Mouse (Mus musculus): Measurements from ENCODE around the gene Zfp36l2. TPM values are rescaled to one million over a fixed set of nuclear protein-coding genes. Genes with fewer than 3 reads are reported as not detected.

The Zfp36l2 gene
- total RNA-seq, 4 experiments from 2014 or later, result 23.5 to 25.4 (median 24.4) TPM

DNA sequence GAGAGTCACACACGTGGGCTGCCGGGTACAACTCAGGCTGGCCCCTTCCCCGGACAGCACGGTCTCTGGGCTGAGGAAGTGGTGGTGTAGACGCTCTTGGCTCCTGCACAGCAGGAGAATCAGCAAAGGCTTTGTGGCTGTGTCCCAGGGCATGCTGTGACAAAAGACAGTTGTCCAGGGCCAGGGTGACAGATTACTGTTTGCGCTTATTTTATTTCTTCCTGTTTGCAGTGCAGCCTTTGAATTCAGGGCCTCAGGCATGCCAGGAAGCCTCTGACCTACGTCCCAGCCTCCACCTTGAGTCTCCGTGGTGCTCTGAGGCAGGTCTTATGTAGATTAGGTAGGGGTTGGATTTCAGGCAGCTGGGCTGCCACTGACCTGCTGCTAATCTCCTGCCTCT lies 10.3 kb downstream of the Zfp36l2 start:
- no peak for DNase-seq (ENCODE audit: low spot score)

DNA sequence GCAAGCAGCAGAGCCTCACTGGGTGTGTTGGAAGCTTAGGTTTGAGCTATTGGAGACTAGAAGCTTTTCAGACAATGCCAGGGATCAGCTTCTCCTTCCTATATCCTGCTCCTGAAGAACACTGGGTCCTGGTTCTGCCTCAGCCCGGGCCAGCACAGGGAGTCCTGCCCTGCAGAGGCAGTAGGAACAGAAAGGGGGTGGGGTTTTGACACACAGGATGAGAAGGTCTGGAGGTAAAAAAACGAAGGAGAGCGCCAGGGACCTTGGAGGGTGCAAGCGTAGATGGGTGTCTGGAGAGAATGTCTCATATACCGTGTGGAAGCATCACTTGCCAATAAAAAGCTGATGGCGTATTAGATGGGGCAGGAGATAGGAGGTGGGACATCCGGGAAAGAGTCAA lies 11.3 kb downstream of the Zfp36l2 start:
- no peak for DNase-seq (ENCODE audit: low spot score)

- DNase-seq (ENCODE audit: low spot score), result no peak
Observed at GRCm38 (mm10) chr17:84175196-84175595, 12.6 kb downstream of the Zfp36l2 start.

GRCm38 (mm10) chr17:84167377-84167776 lies 20.4 kb downstream of the Zfp36l2 start:
- DNase-seq (ENCODE audit: low spot score), result no peak

GRCm38 (mm10) chr17:84166135-84166860 lies 21.4 kb downstream of the Zfp36l2 start:
- DNase-seq (ENCODE audit: low spot score), result no peak

- no peak for DNase-seq (ENCODE audit: low spot score)
Observed at GRCm38 (mm10) chr17:84165735-84166134, 22.0 kb downstream of the Zfp36l2 start.

- no peak for DNase-seq (ENCODE audit: low spot score)
Observed at GRCm38 (mm10) chr17:84164146-84164545, 23.6 kb downstream of the Zfp36l2 start.

DNA sequence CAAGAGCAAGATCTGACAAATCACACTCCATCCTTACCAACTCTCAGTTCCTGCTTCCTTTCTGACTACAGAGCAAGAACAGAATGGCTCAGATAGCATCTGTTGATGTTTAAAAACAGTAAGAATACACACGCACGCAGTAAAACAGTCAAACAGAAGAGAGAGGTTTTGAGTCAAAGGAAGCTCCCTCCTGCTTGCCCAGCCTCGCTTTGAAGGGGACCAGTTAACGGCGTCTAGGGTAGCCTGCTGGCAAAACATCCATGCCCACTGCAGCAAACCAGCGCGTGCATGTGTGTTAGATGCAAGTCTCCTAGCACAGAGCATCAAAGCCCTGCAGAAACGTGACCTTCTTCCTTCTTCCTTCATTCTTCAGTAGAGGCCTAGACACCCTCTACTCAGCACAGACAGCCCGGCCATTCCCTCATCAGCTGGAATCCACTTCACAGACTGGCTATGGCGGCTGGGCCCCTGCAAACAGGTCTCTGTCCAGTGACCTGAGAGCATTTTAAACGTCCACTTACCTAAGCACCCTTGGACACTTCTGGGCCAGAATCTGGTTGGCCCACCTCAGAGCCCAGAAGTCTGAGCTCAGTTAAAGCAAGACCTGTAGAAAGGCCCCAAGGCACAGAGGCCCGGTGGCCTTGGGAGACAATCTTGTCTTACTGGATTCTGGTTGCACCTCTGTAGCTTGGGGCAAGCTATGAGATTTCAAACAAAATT lies 24.5 kb downstream of the Zfp36l2 start:
- DNase-seq (ENCODE audit: low spot score), result no peak

GRCm38 (mm10) chr17:84162211-84162760 lies 25.5 kb downstream of the Zfp36l2 start:
- no peak for DNase-seq (ENCODE audit: low spot score)

DNA sequence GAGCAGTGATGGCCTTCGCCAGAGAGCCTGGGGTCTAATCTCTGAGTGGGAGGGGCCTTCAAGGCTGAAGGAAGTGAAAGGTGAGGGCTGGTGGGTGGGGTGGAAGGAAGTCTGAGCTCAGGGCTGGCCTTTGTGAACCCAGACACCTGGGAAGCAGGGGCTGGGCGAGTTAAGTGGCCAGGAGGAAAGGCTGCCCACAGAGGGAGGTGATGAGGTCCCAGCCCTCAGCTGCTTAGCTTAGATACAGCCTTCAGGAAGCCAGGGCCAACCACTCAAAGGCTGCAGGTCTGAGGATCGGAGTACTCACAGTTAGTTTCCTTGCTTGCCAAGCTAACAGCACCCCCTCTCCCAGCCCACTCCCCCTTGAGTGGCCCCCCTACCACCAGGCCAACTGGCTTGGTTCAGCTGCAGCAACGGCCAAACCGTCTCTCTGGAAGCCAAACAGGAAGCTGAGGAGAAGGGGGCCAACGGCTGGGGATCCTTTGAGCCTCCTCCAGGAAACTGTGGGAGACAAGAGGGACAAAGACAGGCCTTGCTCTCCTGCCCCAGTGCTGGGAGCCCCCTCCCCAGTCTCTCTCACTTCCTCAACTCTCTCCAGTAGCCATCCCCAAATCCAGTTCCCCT lies 26.4 kb downstream of the Zfp36l2 start:
- no peak for DNase-seq (ENCODE audit: low spot score)

DNA sequence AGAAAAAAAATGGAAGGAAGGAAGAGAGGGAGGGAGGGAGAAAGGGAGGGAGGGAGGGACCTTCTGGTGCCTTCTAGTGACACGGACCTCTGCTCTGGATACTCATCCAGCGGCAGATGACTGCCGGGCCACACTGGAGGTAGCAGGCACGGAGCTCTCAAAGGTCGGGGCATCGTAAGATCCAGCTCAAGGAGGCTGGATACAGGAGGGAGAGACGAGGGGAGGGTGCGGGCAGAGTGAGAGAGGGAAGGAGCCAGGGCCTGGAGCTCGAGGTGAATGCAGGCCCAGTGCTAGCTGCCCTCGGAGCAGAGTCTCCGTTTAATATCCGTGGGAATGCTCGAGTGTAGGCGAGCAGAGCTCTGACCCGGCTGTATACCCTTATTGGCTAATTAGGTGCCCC lies 28.9 kb downstream of the Zfp36l2 start:
- DNase-seq (ENCODE audit: low spot score), result no peak

GRCm38 (mm10) chr17:84158461-84158795 lies 29.3 kb downstream of the Zfp36l2 start:
- no peak for DNase-seq (ENCODE audit: low spot score)

GRCm38 (mm10) chr17:84157743-84158460 lies 29.8 kb downstream of the Zfp36l2 start:
- DNase-seq (ENCODE audit: low spot score), result no peak

DNA sequence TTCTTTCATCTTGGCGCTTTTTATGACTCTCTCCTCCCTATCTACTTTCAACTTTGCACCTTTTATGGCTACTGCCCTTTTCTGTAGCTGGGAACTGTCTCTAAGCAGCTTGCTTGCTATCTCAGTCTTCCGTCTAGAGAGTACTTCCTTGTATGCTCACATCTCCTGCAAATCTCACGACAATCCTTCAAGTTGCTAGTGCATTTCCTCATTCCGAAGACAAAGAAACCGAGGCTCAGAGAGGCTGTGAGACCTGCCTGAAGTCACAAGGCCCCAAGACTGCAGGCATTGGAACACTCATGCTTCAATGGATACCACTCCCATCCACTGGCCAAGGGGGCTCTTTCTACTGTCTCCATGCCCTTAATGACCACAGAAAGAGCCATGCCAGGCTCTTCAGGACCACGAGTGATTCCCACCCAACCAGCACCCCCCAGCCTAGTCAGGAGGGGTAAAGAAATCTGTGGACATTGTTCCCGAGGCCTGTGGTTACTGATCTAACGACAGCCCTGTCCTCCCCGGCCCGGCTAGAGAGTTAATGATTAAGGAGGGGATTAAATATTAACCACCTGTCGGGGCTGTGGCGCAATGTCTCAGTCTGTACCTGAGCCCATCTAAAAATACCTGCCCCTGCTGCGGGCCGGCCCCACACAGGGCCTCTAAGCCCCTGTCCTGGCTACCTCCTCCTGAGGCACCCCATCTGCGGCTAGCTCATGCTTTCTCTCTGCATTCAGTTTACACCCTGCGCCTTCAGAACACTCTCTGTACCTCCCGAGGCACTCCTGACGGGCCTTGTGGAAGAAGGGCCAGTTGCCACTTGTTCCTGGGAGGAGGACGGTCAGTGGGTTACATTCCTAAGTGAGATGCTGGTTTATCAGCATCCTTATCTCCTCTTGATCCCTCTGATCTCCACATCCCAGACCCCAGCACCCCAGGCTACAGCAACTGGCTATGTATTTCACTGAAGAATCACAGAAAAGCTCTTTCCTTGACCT lies 30.7 kb downstream of the Zfp36l2 start:
- DNase-seq (ENCODE audit: low spot score), result no peak

- no peak for DNase-seq (ENCODE audit: low spot score)
Observed at GRCm38 (mm10) chr17:84156227-84156573, 31.5 kb downstream of the Zfp36l2 start.

GRCm38 (mm10) chr17:84155516-84156226 lies 32.1 kb downstream of the Zfp36l2 start:
- DNase-seq (ENCODE audit: low spot score), result no peak

GRCm38 (mm10) chr17:84155029-84155338 lies 32.8 kb downstream of the Zfp36l2 start:
- DNase-seq (ENCODE audit: low spot score), result no peak

GRCm38 (mm10) chr17:84154302-84155028 lies 33.3 kb downstream of the Zfp36l2 start:
- DNase-seq (ENCODE audit: low spot score), result no peak

DNA sequence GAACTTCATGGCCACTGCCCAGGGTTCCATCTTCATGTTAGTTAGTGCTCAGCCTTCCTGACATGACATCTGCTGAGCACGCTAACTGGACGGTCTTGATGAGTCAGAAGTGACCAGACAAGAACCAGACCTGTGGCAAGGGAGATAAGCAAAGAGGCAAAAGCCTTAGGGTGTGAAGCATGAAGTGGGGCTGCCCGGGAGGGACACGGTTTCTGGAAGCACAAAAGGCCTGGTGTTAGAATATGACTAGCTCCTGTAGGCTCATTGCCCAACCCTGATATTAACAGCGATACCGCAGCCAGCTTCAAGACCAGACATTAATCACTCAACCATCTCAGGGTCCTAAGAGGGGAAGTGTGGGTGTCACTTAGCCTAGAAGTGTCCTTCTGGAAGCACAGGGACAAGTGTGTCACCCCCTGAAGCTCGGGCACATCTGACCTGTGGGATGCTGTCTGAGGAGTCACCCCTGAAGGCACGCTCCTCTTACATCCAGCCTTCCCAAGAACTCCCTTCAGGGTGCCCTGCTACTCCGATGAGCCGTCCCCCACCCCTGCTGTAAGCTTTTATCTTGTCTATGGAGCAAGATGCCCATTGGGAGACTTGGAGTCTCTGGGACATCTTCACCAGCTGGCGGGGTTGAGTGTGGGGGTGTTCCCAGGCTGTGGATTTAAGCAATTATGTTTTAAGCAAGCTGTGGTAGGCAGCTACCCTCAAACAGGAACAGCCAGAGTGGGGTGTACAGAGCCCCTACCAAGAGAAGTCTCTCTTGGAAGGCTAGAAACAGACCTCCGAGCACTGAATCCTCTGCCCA lies 34.6 kb downstream of the Zfp36l2 start:
- no peak for DNase-seq (ENCODE audit: low spot score)

Data from heart, adult 8-10 months (tissue).